Mouse (Mus musculus) common myeloid progenitor, adult 5-6 weeks (primary cell): ENCODE measurements around the gene Jhy. TPM values are rescaled to one million over a fixed set of nuclear protein-coding genes. Genes with fewer than 3 reads are reported as not detected.
A peak's percentile ranks its signal among the peaks of the same experiment; 100 is the strongest.

ENCODE experiments used
- ATAC-seq: replicated peaks from 2 replicates; pipeline ENCODE4 v1.8.0; 2016; ENCODE audit warnings: low read depth, mild to moderate bottlenecking, moderate TSS enrichment, inconsistent platforms; ENCODE audit not compliant: poor library complexity, severe bottlenecking
- total RNA-seq: library from RNA; stranded (forward); fragments of 200-1000, 187-1606 nt; gene quantifications from 2 replicates; pipeline ENCODE4 v1.2.3, GENCODE M21; 2017

Jhy gene
- total RNA-seq, 1 experiment from 2014 or later = not detected

DNA sequence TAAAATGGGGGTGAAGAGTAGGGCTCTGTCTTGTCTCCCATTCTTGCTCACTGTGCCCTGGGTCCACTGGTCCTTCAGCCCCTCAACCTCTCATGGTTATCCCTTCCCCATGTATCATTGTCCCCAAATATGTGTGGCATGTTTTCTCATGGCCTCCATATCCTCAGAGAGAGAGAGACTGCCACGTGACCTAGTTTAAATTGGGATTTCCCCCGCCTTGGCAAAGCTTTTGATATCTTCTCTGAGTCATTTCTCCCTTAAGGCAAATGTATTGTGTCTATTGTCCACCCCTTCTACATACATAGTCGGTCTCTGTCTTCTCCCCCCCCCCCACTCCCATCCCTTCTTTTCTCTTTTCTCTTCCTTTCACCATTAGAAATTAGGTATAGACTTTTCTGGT, 30.6 kb downstream of the Jhy start:
- ATAC-seq = no peak

DNA sequence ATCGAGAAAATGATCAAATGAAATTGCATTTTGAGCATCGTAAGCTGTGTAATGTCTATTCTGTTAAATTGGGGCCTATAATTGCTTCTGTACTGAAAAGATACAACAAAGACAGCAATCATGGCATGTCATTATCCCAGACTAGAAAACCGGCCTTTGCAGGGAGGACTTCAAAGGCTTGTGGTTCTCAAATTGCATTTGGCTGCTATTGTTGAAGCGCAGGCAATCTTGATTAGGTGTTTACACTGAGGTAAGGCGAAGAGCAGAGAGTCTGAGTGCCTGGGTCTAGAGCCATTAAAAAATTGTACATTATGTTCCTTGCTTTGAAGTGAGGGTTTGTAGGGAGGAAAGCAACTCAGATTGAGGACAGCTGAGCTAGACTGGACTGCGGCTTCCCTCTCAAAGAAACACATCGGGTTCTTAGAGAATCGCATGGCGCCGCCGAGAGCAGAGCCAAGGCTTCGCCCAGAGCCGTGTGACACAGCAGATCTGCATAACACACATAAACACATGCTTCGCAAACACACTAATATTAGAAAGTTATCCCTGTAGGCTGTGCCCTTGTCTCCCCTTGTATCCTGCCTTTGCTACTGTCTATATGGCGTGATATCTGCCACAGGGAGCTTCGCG, 36.5 kb downstream of the Jhy start:
- no peak for ATAC-seq

DNA sequence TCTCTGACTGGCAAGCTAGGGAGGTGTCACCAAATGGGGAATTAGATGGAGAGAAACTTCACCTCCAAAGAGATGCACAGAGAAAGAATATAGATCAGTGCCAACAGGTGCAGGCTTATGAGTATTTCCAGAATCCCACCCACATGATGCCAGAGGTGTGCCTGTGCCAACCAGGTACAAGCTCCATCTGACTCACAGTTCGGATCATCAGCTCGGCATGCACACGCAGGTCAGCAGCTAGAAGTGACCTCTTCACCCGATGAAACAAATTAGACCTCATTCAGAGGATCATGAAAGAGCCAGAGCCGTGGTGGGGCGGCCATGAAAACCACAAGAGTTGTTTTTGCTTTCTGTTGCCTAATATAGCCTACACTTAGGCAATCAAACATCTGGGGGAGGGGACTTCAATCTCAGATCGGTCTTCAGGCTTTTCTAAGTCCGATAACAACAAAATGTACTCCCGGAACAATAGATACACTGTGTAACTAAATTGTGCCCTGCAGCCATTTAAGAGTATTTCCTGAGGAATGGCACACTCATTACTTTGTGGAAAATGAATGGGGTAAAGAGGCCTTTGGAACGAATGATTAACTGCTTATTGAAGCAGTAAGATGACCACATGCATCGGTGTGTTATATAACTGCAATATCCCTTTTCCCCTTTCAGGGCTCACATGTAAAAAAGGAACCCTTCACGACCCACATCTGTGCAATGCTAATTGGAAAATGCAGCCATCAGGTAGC, 45.9 kb downstream of the Jhy start:
- ATAC-seq = 0 out of 2 replicates have a peak, but pooled peaks have one; percentile 42

DNA sequence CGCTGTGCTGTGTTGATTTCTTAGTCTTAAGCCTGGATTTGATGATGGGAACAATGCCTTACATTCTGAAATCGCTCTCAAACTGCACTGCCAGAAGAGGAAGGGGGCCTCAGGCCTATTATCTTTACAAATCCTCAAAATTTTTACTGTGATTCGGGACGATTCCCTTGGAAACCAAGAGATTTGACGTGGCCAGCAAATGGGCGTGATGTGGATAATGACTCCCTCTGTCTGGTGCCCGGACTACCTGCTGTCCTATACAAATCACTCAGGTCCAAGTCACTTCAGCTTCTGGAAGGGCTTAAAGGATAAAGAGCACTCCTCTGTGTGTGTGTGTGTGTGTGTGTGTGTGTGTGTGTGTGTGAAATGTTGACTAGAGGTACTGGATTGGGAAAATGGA, 55.0 kb downstream of the Jhy start:
- ATAC-seq = no peak

GRCm38 (mm10) chr9:40908411-40908810, 55.5 kb downstream of the Jhy start:
- ATAC-seq = no peak

- no peak for ATAC-seq
Observed at GRCm38 (mm10) chr9:40907413-40907812, 56.5 kb downstream of the Jhy start.

DNA sequence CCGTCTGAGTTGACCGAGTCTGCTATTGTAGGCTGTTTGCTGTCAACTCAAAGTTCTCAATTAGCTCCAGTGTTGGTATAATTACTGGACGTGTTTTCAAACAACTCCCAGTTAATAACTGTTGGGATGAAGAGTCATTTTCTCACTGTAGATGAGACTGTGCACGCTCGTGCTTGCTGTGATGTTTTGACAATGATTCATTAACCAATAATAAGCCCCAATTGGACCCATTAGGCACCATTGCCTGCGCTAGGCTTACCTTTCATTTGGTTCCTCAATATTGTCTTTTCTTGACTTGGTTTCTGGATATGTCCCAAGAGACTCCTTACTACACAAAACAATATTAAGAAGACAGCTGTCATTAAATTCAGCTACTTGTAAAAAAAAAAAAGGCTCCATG, 71.5 kb downstream of the Jhy start:
- ATAC-seq = no peak

- no peak for ATAC-seq
Observed at GRCm38 (mm10) chr9:40889389-40889788, 74.5 kb downstream of the Jhy start.

GRCm38 (mm10) chr9:40885669-40886068, 78.2 kb downstream of the Jhy start:
- ATAC-seq = no peak

GRCm38 (mm10) chr9:40878998-40879397, 84.9 kb downstream of the Jhy start:
- no peak for ATAC-seq

DNA sequence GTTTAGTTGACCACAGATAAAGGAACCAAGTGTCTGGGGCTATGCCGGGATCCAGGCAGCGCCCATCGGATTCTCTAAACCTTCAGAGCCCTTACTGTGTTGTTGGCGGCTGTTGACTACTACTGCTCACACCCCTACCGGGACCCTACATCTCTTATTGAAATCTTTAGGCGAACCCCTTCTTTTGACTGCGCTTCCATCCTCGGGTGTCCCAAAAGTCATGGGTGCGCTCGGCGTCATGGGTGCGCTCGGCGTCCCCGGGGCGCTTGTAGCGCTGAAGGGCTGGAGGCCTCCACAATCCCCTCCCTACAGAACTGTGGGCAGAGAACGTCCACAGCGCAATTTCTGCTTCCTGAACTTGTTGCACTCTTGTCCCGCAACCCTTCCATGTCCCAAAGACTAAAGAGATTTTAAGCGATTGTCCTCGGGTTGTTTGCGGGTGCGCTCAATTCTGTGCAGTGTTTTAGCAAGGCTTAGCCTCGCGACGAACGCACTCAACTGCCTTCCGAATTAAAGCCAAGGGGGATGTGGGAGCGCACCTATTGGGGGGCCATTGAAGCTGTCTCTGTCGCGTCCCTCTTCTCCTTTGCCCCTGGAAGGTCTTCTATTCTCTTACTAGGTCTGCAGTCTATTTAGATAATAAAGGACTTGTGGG, 85.5 kb downstream of the Jhy start:
- no peak for ATAC-seq

DNA sequence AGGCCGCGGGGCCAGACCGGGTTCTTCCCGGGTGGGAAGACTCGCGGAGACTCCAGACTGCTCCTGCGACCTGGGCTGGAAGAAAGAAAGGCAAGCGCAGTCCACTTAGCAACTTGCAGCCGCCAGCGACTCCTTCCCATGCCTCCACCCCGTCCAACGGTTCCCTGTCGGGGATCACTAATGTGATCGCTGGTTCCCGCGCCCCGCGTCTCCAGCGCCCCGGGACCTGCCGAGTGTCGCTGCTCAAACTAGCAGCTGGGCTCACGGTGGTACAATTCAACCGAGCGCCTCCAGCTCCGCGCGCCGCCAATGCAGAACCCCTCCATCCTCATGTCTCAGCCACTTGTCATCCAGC, 86.1 kb downstream of the Jhy start:
- no peak for ATAC-seq

GRCm38 (mm10) chr9:40877146-40877880, 86.6 kb downstream of the Jhy start:
- no peak for ATAC-seq

GRCm38 (mm10) chr9:40876693-40877092, 87.2 kb downstream of the Jhy start:
- ATAC-seq = no peak

DNA sequence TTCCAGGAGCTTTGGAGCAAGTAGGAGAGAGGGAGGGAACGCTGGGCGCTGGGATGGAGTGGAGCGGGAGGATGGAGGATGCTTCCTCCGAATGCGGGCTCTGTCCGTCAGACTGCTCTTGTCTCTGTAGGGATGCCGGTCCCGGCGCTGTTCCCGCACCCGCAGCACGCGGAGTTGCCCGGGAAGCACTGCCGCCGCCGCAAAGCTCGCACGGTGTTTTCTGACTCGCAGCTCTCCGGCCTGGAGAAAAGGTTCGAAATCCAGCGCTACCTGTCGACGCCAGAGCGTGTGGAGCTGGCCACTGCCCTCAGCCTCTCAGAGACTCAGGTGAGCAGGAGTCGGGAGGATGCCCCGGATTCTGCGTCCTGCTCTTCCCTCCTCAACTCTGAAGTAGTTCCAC, 87.8 kb downstream of the Jhy start:
- no peak for ATAC-seq

- no peak for ATAC-seq
Observed at GRCm38 (mm10) chr9:40875431-40875830, 88.5 kb downstream of the Jhy start.

DNA sequence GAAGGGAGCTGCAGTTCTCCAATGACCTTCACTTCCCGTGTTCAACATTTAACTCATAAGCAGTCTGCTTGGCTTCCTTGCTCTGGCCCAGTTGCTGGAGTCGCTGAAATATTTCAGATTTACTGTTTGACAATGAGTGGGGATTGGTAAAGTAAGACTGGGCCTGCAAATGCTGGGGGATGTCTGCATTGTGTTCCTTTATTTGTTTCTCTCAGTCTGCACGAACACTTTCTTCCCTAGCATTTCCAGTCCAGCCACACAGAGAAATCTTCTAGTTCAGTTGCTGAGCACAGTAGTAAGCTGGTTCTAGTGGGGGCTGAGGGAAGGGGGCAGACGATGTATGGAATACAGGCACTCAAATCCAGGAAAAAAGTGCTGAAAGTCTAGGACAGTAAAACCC, 89.0 kb downstream of the Jhy start:
- no peak for ATAC-seq

DNA sequence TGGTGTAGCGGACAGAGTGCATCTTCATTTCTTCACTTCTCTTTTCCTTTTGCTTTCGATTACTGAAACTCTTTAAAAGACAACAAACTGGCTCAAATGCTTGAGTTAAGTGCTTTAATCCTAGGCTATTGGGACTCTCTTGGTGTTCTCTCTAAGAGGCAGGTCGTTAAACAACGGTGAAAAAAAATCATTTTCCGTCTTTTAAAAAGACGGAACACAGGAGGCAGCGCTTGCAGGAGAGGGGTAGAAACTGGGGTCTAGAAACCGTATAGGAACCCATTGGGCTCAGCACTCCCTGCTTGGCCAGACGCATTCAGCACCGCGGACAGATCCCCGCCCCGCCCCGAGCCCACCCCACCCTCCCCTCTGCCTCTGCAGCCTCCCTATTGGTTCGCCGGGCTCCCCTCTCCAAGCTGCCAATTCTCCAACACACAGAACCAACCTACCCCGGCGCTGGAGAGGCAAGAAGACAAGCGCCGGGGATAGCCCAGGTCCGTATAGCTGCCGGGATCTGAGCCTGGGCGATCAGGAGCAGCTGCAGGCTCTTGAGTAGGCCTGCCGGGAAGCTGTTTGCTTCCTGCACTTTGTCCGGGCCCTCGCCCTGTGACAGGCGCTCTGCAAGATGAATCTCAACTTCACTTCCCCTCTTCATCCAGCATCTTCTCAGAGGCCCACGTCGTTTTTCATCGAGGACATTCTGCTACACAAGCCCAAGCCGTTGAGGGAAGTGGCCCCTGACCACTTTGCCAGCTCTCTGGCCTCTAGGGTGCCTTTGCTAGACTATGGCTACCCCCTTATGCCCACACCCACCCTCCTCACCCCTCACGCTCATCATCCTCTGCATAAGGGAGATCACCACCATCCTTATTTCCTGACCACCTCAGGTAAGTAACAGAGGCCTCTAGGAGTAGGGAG, 90.1 kb downstream of the Jhy start, which contains the start of gene Bsx:
Gene Bsx (plus strand): TSS at position 572 of the 915 bp plus-strand sequence.
- peak; percentile 77 for ATAC-seq

DNA sequence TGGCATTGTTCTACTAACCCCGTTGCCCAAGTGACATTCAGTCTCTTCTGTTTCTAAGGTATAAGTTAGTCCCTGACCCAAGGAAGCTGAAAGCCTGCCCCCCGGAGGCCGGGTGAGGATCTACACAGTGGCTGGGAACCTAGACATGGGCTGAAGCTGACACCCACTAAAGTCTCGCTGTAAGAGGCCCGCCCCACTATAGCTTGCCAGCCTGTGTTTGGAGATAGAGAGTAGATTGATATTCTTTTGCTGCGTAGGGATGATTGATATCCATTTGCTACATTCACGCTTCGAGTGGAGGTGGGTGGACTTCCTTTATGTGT, 91.8 kb downstream of the Jhy start:
- ATAC-seq = peak; percentile 56; the same call in 1 of the 2 replicates
